Mouse (Mus musculus) left cerebral cortex, adult 18-20 months (tissue): ENCODE measurements around the gene Efs. TPM values are rescaled to one million over a fixed set of nuclear protein-coding genes. Genes with fewer than 3 reads are reported as not detected.
"Not testable (repeated sequence)": the region's sequence is repeated elsewhere in the genome, so short reads cannot be mapped to it uniquely, and the experiment has no call there.

ENCODE experiments used
- DNase-seq, 2 experiments: peaks; one replicate each; pipeline ENCODE4 v3.0.0; 2021 to 2022; ENCODE audit warnings: low spot score in 2 of 2, mixed read lengths in 1 of 2
- long read RNA-seq, 2 experiments: library from polyadenylated mRNA; stranded (forward); transcript quantifications; one replicate each; pipeline ENCODE4 v2.0.0; 2021
- total RNA-seq, 2 experiments: library from RNA; stranded (reverse); gene quantifications; 2 replicates each; pipeline ENCODE4 v1.2.3; 2021

The Efs gene
- total RNA-seq, result 1 to 10 TPM; 8.4 to 8.6 TPM
- long read RNA-seq, experiment 1, transcript Efs-201 (6 exons, 2,705 nt), result major isoform, 8 of 13 reads
- long read RNA-seq, experiment 1, partial matches to known transcripts, result 4 of 13 reads
- long read RNA-seq, experiment 1, other reads (novel, unspliced or antisense), result 1 of 13 reads
- long read RNA-seq, experiment 2, transcript Efs-201 (6 exons, 2,705 nt), result major isoform, 6 of 7 reads
- long read RNA-seq, experiment 2, partial matches to known transcripts, result 0 of 7 reads
- long read RNA-seq, experiment 2, other reads (novel, unspliced or antisense), result 1 of 7 reads

GRCm38 (mm10) chr14:54925349-54926342 is at the start of gene Efs:
Gene Efs (minus strand): TSS chr14:54926126.
- peak; percentile 36 to 50 for DNase-seq

GRCm38 (mm10) chr14:54974068-54974791 is 48.3 kb upstream of the Efs start:
- DNase-seq, result peak in 1 of 2 experiments; percentile 21

GRCm38 (mm10) chr14:54972786-54973185 is 46.9 kb upstream of the Efs start:
- DNase-seq, result not testable (repeated sequence)

- no peak for DNase-seq
These were observed 42.4 kb upstream of the Efs start for GRCm38 (mm10) chr14:54968344-54968743.

- no peak for DNase-seq
These were observed 41.9 kb upstream of the Efs start for GRCm38 (mm10) chr14:54967874-54968273.

GRCm38 (mm10) chr14:54966320-54966977 is 40.5 kb upstream of the Efs start, which contains the start of gene Myh6:
Gene Myh6 (minus strand): TSS chr14:54966927.
- no peak for DNase-seq

GRCm38 (mm10) chr14:54965631-54966030 is 39.7 kb upstream of the Efs start:
- no peak for DNase-seq

- no peak for DNase-seq
These were observed 39.1 kb upstream of the Efs start for GRCm38 (mm10) chr14:54965044-54965443.

- no peak for DNase-seq
These were observed 37.8 kb upstream of the Efs start for GRCm38 (mm10) chr14:54963727-54964126.

- DNase-seq, result no peak
These were observed 36.8 kb upstream of the Efs start for GRCm38 (mm10) chr14:54962714-54963113.

- DNase-seq, result no peak
These were observed 35.6 kb upstream of the Efs start for GRCm38 (mm10) chr14:54961487-54961886.

- DNase-seq, result no peak
These were observed 34.8 kb upstream of the Efs start for GRCm38 (mm10) chr14:54960769-54961168.

- not testable (repeated sequence) for DNase-seq
These were observed 34.1 kb upstream of the Efs start for GRCm38 (mm10) chr14:54959853-54960613.

GRCm38 (mm10) chr14:54959197-54959596 is 33.3 kb upstream of the Efs start:
- DNase-seq, result no peak

- DNase-seq, result no peak
These were observed 32.6 kb upstream of the Efs start for GRCm38 (mm10) chr14:54958503-54958902.

GRCm38 (mm10) chr14:54956533-54956932 is 30.6 kb upstream of the Efs start:
- no peak for DNase-seq

GRCm38 (mm10) chr14:54955481-54955880 is 29.6 kb upstream of the Efs start:
- no peak for DNase-seq

- no peak for DNase-seq
These were observed 28.5 kb upstream of the Efs start for GRCm38 (mm10) chr14:54954474-54954873.

GRCm38 (mm10) chr14:54953664-54954206 is 27.8 kb upstream of the Efs start:
- no peak for DNase-seq

- DNase-seq, result no peak
These were observed 25.7 kb upstream of the Efs start for GRCm38 (mm10) chr14:54951587-54951986.
